Mouse (Mus musculus) 3134 (cell line): ENCODE measurements at regions not wholly inside any gene's neighbourhood (a gene's known extent, or its start where the extent isn't known, plus 50 kb on each side); places are given as distances from the start of the nearest gene placed in this dataset.
A peak's percentile ranks its signal among the peaks of the same experiment; 100 is the strongest.
"Not testable (repeated sequence)": the region's sequence is repeated elsewhere in the genome, so short reads cannot be mapped to it uniquely, and the experiment has no call there.

Source experiments
- DNase-seq: peaks from one replicate; pipeline ENCODE4 v3.0.0-alpha.2; 2011; ENCODE audit warnings: low spot score; ENCODE audit not compliant: insufficient read length; ENCODE audit errors: extremely low read depth

- not testable (repeated sequence) for DNase-seq
These were observed 120.4 kb upstream of the Haao start for GRCm38 (mm10) chr17:83968124-83968523.

DNA sequence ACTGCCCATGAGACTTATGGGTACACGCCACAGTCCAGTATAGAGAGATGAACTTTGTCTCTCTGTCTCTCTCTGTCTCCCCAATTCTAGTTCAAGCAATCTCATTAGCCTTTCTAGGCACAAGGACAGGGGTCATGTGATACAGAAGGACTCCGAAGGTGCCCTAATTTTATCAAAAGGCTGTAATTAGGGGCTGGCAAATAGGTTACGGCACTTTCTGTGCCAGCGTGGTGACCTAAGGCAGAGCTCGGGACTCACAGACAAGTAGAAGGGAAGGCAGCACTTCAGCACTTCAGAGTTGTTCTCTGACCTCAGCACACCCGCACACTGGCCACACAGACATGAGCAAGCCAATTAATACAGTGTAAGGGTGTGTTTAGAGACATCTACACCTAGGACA lies 119.2 kb upstream of the Haao start:
- DNase-seq, result no peak

- no peak for DNase-seq
These were observed 116.9 kb upstream of the Haao start for GRCm38 (mm10) chr17:83964454-83965211.

GRCm38 (mm10) chr17:83963561-83963960 lies 115.8 kb upstream of the Haao start:
- DNase-seq, result peak; percentile 38

DNA sequence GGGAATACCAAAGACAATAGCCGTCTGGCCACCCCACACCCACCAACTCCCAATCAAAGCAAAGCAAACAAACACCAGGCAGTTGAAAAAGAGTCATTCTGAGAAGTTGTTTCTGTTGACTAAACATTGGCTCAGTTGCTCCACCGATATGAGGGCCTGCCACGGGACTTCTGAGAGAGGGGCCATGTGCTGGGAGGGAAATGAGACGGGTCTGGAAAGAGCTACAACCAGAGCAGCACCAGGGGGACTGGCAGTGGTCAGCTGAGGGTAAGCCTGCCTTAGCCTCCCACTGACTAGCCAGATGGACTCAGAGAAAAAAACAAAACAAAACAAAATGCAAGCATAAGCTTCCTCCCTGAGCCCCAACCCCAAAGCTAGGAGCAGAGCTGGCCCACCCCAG lies 115.1 kb upstream of the Haao start:
- no peak for DNase-seq

GRCm38 (mm10) chr17:83962126-83962525 lies 114.4 kb upstream of the Haao start:
- no peak for DNase-seq

GRCm38 (mm10) chr17:83960821-83961220 lies 113.1 kb upstream of the Haao start:
- DNase-seq, result no peak

DNA sequence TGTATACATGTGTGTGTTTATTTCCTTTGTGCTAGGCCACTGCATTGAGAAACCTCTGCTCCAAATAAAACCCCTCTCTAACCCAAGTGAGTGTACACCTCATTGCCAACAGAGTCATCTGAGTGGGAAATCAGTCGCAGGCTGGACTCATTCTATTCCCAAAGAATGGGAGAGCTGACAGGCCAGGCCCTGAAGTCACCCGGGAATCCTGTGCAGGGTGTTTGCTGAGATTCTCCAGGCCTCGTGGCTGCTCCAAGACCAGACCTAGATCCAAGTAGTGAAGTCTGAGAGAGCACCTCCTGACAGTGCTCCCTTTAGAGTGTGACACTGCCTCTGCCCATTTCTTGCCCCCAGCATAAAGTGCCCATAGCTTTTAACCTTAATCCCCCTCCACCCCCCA lies 112.4 kb upstream of the Haao start:
- no peak for DNase-seq

GRCm38 (mm10) chr17:83959159-83959848 lies 111.5 kb upstream of the Haao start:
- DNase-seq, result no peak

- DNase-seq, result no peak
These were observed 110.9 kb upstream of the Haao start for GRCm38 (mm10) chr17:83958706-83959105.

DNA sequence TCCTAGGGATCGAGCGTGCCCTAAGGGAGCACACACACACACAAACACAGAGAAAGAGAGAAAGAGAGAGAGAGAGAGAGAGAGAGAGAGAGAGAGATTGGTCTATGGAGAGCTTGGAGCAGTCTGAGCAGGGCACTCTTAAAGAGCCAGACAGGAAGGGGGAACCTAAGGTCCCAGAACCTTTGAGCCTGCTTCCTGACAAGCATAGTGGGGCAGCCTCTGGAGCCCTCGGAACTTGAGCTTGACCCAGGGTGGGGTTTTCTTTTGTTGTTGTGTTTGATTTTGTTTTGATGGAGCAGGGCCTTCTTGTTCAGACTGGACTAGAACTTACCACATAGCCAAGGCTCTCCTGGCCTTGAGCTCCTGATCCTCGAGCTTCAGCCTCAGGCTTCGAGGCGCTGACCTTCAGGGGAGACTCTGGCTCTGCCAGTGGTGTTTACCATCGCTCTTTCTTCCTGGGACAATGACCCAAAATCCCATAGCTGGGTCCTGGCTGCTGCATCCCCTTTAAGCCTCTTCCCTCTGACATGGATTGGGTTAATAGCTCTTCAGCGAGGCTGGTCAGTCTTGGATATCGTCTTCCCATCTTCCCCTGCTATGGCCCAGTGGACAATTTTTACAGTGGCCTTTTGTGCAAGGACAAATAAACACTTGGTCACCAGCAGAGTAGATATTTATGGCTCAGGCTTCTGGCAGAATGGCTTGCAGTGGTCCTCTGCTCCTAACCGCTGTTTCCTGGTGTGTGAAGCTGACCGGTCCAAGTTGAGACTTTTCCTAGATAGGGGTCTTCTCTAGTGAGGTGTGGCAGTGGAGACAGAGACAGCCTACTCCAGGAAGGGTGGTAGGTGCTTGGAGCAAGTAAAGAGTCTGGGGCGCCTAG lies 110.1 kb upstream of the Haao start:
- no peak for DNase-seq

GRCm38 (mm10) chr17:83956821-83957565 lies 109.2 kb upstream of the Haao start:
- DNase-seq, result no peak

DNA sequence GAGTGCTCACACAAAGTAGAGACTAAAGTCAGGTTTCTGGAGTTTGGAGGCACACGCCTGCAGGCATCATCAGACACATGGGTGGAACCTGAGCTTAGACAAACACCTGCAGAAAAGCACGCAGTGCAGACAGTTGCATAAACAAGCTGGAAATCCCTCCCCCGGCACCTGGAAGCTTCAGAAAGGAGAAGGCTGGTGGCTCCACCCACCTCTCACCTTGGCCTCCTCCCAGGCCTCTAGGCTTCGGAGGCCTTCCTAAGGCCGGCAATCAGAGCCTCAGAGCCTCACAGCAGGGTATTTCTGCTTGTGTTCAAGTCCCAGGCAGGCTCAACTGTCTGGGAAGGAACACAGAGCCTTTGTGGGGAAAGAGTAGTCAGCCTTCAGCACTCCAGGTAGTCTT lies 108.2 kb upstream of the Haao start:
- DNase-seq, result no peak

GRCm38 (mm10) chr17:83955058-83955697 lies 107.4 kb upstream of the Haao start:
- DNase-seq, result no peak

DNA sequence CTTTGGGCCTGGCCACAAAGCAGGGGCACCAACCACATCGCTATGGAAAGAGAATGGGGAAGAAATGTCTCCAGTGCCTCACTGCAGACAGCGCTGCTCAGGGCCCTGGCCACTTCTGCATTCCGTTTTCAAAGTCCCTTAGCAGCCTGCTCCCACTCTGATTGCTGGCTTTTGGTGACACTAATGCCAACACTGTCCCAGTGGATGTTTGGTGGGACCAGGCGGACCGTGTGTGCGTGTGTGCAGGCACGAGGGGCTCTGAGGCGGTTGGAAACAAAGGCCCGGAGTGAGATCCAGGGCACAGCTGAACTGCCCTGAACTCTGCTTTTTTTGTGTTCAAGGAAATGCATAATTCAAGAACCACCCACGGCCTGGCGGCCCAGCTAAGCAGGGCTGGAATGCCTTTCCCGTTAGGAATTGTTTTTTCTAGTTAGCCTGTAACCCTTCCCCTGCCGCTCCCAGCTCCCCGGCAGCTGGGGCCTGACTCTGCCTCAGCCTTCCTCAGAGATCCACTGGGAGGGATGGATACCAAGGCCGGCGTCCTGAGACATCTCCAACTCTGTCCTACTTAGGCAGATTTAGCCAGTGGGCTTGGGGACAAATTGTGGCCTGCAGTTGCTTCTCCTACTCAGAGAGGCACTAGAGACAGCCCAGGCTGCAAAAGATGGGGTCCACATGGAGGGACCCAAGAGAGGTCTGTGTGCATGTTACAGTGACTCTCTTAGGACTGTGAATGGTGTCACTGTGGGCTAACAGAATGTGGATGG lies 106.7 kb upstream of the Haao start:
- no peak for DNase-seq

DNA sequence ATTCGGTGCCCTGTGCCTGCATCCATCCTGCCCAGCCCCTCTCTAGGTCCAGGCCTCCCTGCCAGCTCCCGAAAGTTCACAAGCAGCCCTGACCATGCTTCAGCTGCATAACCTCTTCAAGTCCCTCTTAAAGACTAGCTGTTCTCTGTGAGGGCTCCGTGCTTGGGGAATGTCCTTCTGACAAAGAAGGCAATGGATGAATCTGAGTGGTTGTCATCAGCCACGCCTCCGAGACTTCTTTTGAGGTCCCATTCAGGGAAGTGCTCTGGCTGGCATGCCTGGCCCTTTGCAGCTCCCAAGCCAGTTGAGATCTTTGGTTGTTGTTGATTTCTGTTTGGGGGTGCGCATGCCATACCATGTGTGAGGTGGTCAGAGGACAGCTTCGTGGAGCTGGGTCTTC lies 105.9 kb upstream of the Haao start:
- no peak for DNase-seq

DNA sequence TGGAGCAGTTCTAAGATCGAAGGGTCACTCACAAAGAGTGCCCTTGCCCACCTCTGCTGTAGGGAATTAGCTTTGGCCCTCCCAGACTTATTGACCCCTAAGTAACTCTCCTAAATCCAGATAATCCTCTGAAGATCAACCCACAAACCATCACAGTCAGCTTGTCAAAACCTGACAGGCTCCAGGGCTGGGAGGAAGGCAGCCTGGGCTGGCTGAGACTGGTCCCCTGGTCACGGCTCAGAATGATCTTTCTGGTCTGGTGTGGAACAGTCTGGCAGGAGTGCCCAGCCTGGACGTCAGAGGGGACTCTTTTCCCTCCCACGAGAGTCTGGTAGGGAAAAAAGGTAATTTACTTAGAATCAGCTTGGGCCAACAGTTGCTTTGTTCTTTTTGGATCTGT lies 99.0 kb upstream of the Haao start:
- DNase-seq, result no peak

- no peak for DNase-seq
These were observed 91.6 kb upstream of the Haao start for GRCm38 (mm10) chr17:83939344-83939743.

DNA sequence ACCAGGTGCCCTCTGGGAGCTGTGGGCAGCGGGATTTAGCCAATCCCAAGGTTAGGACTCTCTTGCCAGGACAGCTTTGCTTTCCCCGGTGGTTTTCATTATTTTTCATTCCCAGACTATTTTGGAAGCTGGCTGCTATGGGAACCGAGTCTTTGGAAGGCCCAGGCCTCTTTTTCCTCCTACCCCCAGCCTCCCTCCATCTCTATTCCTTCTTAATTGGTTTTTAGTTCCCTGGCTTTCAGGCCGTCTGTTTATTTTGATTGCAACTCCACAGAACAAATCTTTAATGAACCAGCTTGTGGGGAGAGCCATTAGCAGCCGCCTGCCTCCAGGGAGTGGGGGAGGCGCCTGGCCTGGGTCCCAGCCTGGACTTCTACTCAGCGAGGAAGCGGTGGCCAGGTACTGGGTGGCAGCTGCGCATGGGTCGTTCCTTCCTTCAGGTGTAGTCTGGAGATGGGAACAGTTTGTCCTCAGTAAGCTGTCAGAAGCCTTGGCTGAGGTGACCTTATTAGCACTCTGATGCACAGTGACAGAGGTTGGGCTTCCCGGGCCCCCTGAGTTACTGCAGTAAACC lies 91.0 kb upstream of the Haao start:
- DNase-seq, result no peak
